Mouse (Mus musculus) right cerebral cortex, postnatal 4 days (tissue): ENCODE results near the gene Fignl2.

Source experiments
- DNase-seq: peaks from one replicate; pipeline ENCODE4 v3.0.0-alpha.2; 2022

The Fignl2 gene

DNA sequence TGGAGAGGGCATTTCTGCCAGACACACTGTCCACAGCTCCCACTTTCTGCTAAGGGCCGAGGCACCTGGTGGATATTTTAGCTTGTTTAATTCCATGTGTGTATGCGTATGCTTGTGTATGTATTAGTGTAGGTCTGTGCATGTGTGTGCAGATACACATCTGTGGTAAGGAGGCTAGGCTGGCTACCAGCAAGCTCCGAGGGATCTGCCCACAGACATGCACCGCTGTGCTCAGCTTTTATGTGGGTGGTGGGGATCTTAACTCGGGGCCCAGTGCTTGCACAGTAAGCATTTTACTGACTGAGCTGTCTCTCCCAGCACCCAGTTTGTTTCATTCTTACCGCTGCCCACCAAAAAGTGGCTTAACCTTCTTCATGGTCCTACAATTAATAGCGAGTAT, 71.1 kb downstream of the Fignl2 start:
- DNase-seq = no peak

DNA sequence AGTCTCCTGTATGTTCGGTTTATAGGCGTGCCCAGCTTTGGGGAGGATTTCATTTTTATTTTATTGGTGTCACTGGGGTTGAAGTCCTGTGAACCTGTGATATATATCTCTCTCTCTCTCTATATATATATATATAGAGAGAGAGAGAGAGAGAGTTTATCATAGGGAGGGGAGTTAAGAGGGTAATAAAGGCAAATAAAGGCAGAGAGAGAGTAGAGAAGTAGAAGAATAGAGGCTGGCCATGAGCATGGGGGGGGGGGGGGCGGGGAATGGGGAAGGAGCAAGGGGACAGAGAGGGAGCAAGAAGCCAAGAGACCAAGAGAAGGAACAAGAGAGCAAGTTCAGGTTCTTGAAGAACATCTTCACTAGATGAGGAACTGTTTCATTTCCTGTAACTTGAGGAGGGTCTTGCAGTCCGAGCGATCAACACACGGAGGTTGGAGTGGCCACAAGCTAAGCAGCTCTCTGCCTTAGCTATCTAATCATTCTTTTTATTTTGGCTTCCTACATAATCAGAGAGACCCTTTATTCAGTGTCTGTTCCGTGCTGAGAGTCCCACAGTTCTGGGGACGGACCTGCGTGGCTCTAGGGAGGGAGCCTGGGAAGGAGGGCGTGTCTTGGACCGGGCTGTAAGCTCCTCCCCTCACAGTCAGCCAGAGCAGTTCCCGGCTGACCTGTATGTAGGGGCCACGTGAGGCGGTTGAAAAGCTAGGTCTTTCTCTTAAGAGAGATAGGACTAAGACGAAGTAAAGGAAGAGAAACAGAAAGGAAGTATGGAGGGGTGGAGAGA, 71.9 kb downstream of the Fignl2 start:
- no peak for DNase-seq

DNA sequence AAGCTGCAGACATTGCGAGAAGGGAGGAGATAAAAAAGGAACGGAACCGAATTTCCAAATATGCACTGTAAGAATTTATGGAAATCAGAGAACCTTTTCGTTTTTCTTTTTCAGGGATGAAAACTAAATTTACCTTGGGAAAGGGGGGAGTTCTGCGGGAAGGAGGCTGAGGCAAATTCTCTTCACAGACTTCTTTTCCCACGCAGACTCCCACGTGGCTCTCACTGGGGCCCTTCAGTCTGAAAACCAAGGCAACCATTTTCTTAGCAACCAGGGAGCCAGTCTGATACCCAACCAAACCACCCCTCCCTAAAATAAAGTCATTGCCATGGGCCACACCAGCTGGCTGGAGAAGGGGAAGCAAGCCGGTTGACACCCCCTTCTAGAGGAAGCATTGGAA, 72.7 kb downstream of the Fignl2 start:
- DNase-seq = no peak

DNA sequence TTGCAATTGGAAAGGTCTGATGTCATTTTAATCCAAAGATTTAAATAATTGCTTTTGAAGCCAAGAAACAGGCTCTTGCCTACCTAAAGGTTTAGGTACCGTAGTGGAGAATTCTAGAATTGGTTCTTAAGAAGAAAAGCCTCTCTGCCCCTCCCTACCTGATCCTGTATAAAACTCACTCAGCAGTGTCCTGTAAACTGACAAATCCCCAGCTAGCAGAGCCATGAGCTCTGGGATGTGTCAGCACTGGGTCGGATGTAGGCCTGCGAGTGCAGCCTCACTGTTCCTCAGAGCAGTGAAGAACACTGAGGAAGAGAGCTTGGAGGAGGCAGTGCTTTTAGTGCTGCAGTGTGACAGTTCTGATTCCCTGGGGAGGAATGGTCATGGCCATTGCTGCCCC, 73.8 kb downstream of the Fignl2 start:
- no peak for DNase-seq

DNA sequence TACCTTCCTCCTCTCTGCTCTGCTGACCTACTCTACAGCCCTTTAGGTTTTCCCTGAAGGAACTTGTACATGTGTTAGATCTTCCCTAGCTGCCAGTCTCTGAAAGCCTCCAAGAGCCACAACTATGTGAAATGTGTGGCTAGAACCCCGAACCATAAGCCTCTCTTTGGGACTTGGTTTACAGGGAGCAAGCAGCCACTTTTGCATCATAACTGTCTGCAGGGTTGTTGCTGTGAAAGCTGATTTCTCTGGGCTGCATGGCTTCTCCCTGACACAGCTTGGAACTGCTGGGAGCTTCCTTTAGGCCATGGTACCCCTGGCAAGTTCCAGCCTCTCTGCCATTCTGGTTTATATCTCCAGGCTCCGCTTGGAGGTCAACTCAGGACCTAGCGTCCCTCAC, 75.9 kb downstream of the Fignl2 start:
- no peak for DNase-seq

DNA sequence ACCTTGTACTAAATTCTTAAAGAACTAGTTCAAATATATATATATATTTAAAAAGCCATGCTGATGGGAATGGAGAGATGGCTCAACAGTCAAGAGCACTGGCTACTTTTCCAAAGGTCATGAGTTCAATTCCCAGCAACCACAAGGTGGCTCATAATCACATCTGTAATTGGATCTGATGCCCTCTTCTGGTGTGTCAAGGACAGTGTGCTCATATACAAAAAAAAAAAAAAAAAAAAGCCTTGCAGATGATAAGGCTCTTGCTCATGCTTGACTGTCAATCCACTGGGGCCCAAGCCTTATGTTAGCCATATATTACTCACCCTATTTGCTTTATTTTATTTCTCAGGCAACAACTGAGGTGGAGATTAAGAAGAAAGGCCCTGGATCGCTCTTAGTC, 76.7 kb downstream of the Fignl2 start:
- DNase-seq = no peak
